Mouse (Mus musculus): Measurements from ENCODE around the gene Pphln1. TPM values are rescaled to one million over a fixed set of nuclear protein-coding genes. Genes with fewer than 3 reads are reported as not detected.

The Pphln1 gene
- total RNA-seq, 2 experiments from 2014 or later = 38.7 to 41.7 TPM

- DNase-seq (ENCODE audit: extremely low spot score in 1 of 2, low spot score in 2 of 2) = peak; percentile 54 to 64
- intact Hi-C loops (cut with DNase I) = loop anchor here (1.0 to 5.0 kb wide), 2 partner anchors 173 to 1006 kb away; no protein-coding TSS in a partner anchor
- peak; percentile 83 for TF ChIP-seq CTCF (IDR thresholded peaks at IDR 0.05)
- no peak overlapping the region for H3K4me3 ChIP-seq
- no peak overlapping the region for H3K27ac ChIP-seq
Measured at GRCm38 (mm10) chr15:93438663-93439062, 40.5 kb downstream of the Pphln1 start.

- intact Hi-C loops (cut with DNase I) = loop anchor here (5.0 kb wide), 1 partner anchor 135 kb away; no protein-coding TSS in a partner anchor
- peak; percentile 35 for TF ChIP-seq CTCF (IDR thresholded peaks at IDR 0.05)
- no peak for DNase-seq (ENCODE audit: extremely low spot score in 1 of 2, low spot score in 2 of 2)
Measured at GRCm38 (mm10) chr15:93442271-93442670, 44.1 kb downstream of the Pphln1 start.

GRCm38 (mm10) chr15:93443676-93444075, 45.5 kb downstream of the Pphln1 start:
- no peak overlapping the region for H3K27ac ChIP-seq
- DNase-seq (ENCODE audit: extremely low spot score in 1 of 2, low spot score in 2 of 2) = no peak
- H3K4me3 ChIP-seq = no peak overlapping the region
- TF ChIP-seq CTCF (IDR thresholded peaks at IDR 0.05) = no peak
- intact Hi-C loops (cut with DNase I) = loop anchor here (5.0 kb wide), 1 partner anchor 134 kb away; no protein-coding TSS in a partner anchor

More at GRCm38 (mm10) chr15:93442271-93442670, 44.1 kb downstream of the Pphln1 start:
- H3K27ac ChIP-seq = no peak overlapping the region
- H3K4me3 ChIP-seq = no peak overlapping the region

- no peak for TF ChIP-seq CTCF (IDR thresholded peaks at IDR 0.05)
- no peak for DNase-seq (ENCODE audit: extremely low spot score in 1 of 2, low spot score in 2 of 2)
- Histone ChIP-seq H3K4me3 (no peak overlapping the region), H3K27ac (no peak overlapping the region)
- intact Hi-C loops (cut with DNase I) = no loop called here
Measured at GRCm38 (mm10) chr15:93448862-93449261, 50.7 kb downstream of the Pphln1 start.

GRCm38 (mm10) chr15:93453296-93453695, 55.1 kb downstream of the Pphln1 start:
- Histone ChIP-seq H3K27ac (no peak overlapping the region), H3K4me3 (no peak overlapping the region)
- DNase-seq (ENCODE audit: extremely low spot score in 1 of 2, low spot score in 2 of 2) = no peak
- TF ChIP-seq CTCF (IDR thresholded peaks at IDR 0.05) = no peak
- intact Hi-C loops (cut with DNase I) = no loop called here

GRCm38 (mm10) chr15:93456005-93456404, 57.9 kb downstream of the Pphln1 start:
- no peak for DNase-seq (ENCODE audit: extremely low spot score in 1 of 2, low spot score in 2 of 2)
- intact Hi-C loops (cut with DNase I) = no loop called here

GRCm38 (mm10) chr15:93459422-93459821, 61.3 kb downstream of the Pphln1 start:
- H3K27ac ChIP-seq = no peak overlapping the region
- no peak for DNase-seq (ENCODE audit: extremely low spot score in 1 of 2, low spot score in 2 of 2)
- TF ChIP-seq CTCF (IDR thresholded peaks at IDR 0.05) = no peak
- intact Hi-C loops (cut with DNase I) = no loop called here
- H3K4me3 ChIP-seq = no peak overlapping the region

More at GRCm38 (mm10) chr15:93456005-93456404, 57.9 kb downstream of the Pphln1 start:
- H3K4me3 ChIP-seq = no peak overlapping the region
- H3K27ac ChIP-seq = no peak overlapping the region
- peak; percentile 53 for TF ChIP-seq CTCF (IDR thresholded peaks at IDR 0.05)

- H3K4me3 ChIP-seq = no peak overlapping the region
- intact Hi-C loops (cut with DNase I) = no loop called here
- no peak for TF ChIP-seq CTCF (IDR thresholded peaks at IDR 0.05)
- no peak overlapping the region for H3K27ac ChIP-seq
- no peak for DNase-seq (ENCODE audit: extremely low spot score in 1 of 2, low spot score in 2 of 2)
Measured at GRCm38 (mm10) chr15:93461066-93461465, 62.9 kb downstream of the Pphln1 start.

GRCm38 (mm10) chr15:93471651-93472050, 73.5 kb downstream of the Pphln1 start:
- TF ChIP-seq CTCF (IDR thresholded peaks at IDR 0.05) = no peak
- intact Hi-C loops (cut with DNase I) = no loop called here
- no peak overlapping the region for H3K4me3 ChIP-seq
- peak overlapping the region; percentile 5; the same call in 1 of the 2 replicates for H3K27ac ChIP-seq
- no peak for DNase-seq (ENCODE audit: extremely low spot score in 1 of 2, low spot score in 2 of 2)

- intact Hi-C loops (cut with DNase I) = no loop called here
- Histone ChIP-seq H3K4me3 (no peak overlapping the region), H3K27ac (peak overlapping the region; percentile 36)
- TF ChIP-seq CTCF (IDR thresholded peaks at IDR 0.05) = no peak
- no peak for DNase-seq (ENCODE audit: extremely low spot score in 1 of 2, low spot score in 2 of 2)
Measured at GRCm38 (mm10) chr15:93472089-93472488, 73.9 kb downstream of the Pphln1 start.

GRCm38 (mm10) chr15:93474277-93474676, 76.1 kb downstream of the Pphln1 start:
- peak overlapping the region; percentile 40; the same call in 1 of the 2 replicates for H3K27ac ChIP-seq
- no peak for DNase-seq (ENCODE audit: extremely low spot score in 1 of 2, low spot score in 2 of 2)
- no peak for TF ChIP-seq CTCF (IDR thresholded peaks at IDR 0.05)
- H3K4me3 ChIP-seq = no peak overlapping the region
- intact Hi-C loops (cut with DNase I) = no loop called here

GRCm38 (mm10) chr15:93475688-93476087, 77.5 kb downstream of the Pphln1 start:
- no peak for TF ChIP-seq CTCF (IDR thresholded peaks at IDR 0.05)
- DNase-seq (ENCODE audit: extremely low spot score in 1 of 2, low spot score in 2 of 2) = no peak
- Histone ChIP-seq H3K4me3 (no peak overlapping the region), H3K27ac (no peak overlapping the region)
- intact Hi-C loops (cut with DNase I) = no loop called here

GRCm38 (mm10) chr15:93477729-93478128, 79.6 kb downstream of the Pphln1 start:
- intact Hi-C loops (cut with DNase I) = no loop called here
- TF ChIP-seq CTCF (IDR thresholded peaks at IDR 0.05) = no peak
- H3K4me3 ChIP-seq = no peak overlapping the region
- no peak for DNase-seq (ENCODE audit: extremely low spot score in 1 of 2, low spot score in 2 of 2)
- no peak overlapping the region for H3K27ac ChIP-seq
